Mouse (Mus musculus): ENCODE data around the gene Bfsp2.

The Bfsp2 gene

GRCm38 (mm10) chr9:103485606-103486005 lies 5.4 kb upstream of the Bfsp2 start:
- no peak for DNase-seq (ENCODE audit: low read depth, low spot score)

- no peak for DNase-seq (ENCODE audit: low read depth, low spot score)
Measured at GRCm38 (mm10) chr9:103480603-103481220, 492 bp upstream of the Bfsp2 start.

- DNase-seq (ENCODE audit: low read depth, low spot score) = no peak
Measured at GRCm38 (mm10) chr9:103475414-103475813, 4.8 kb downstream of the Bfsp2 start.

GRCm38 (mm10) chr9:103473915-103474688 lies 6.1 kb downstream of the Bfsp2 start:
- no peak for DNase-seq (ENCODE audit: low read depth, low spot score)

GRCm38 (mm10) chr9:103471784-103472183 lies 8.4 kb downstream of the Bfsp2 start:
- no peak for DNase-seq (ENCODE audit: low read depth, low spot score)

GRCm38 (mm10) chr9:103469516-103469915 lies 10.7 kb downstream of the Bfsp2 start:
- peak; percentile 22 for DNase-seq (ENCODE audit: low read depth, low spot score)

GRCm38 (mm10) chr9:103468911-103469310 lies 11.3 kb downstream of the Bfsp2 start:
- DNase-seq (ENCODE audit: low read depth, low spot score) = no peak

- no peak for DNase-seq (ENCODE audit: low read depth, low spot score)
Measured at GRCm38 (mm10) chr9:103465711-103466220, 14.5 kb downstream of the Bfsp2 start.

GRCm38 (mm10) chr9:103465293-103465692 lies 14.9 kb downstream of the Bfsp2 start:
- DNase-seq (ENCODE audit: low read depth, low spot score) = no peak

GRCm38 (mm10) chr9:103463833-103464232 lies 16.4 kb downstream of the Bfsp2 start:
- no peak for DNase-seq (ENCODE audit: low read depth, low spot score)

- DNase-seq (ENCODE audit: low read depth, low spot score) = no peak
Measured at GRCm38 (mm10) chr9:103459839-103460238, 20.4 kb downstream of the Bfsp2 start.

GRCm38 (mm10) chr9:103459307-103459706 lies 20.9 kb downstream of the Bfsp2 start:
- DNase-seq (ENCODE audit: low read depth, low spot score) = no peak

GRCm38 (mm10) chr9:103449651-103450050 lies 30.6 kb downstream of the Bfsp2 start:
- no peak for DNase-seq (ENCODE audit: low read depth, low spot score)

GRCm38 (mm10) chr9:103449092-103449491 lies 31.1 kb downstream of the Bfsp2 start:
- DNase-seq (ENCODE audit: low read depth, low spot score) = no peak

- no peak for DNase-seq (ENCODE audit: low read depth, low spot score)
Measured at GRCm38 (mm10) chr9:103444656-103445055, 35.6 kb downstream of the Bfsp2 start.

GRCm38 (mm10) chr9:103443824-103444185 lies 36.4 kb downstream of the Bfsp2 start:
- DNase-seq (ENCODE audit: low read depth, low spot score) = no peak

GRCm38 (mm10) chr9:103443121-103443823 lies 36.9 kb downstream of the Bfsp2 start:
- DNase-seq (ENCODE audit: low read depth, low spot score) = no peak

GRCm38 (mm10) chr9:103440597-103440996 lies 39.6 kb downstream of the Bfsp2 start:
- no peak for DNase-seq (ENCODE audit: low read depth, low spot score)

GRCm38 (mm10) chr9:103437104-103437503 lies 43.1 kb downstream of the Bfsp2 start:
- DNase-seq (ENCODE audit: low read depth, low spot score) = no peak

GRCm38 (mm10) chr9:103434116-103434515 lies 46.1 kb downstream of the Bfsp2 start:
- DNase-seq (ENCODE audit: low read depth, low spot score) = peak; percentile 29

GRCm38 (mm10) chr9:103432122-103432778 lies 48.0 kb downstream of the Bfsp2 start:
- DNase-seq (ENCODE audit: low read depth, low spot score) = no peak

GRCm38 (mm10) chr9:103431718-103432117 lies 48.5 kb downstream of the Bfsp2 start:
- no peak for DNase-seq (ENCODE audit: low read depth, low spot score)

Data from WW6 (cell line).